Mouse (Mus musculus) left cerebral cortex, adult 9 months (tissue): ENCODE results near the gene Tmigd3.
"Not testable (repeated sequence)": the region's sequence is repeated elsewhere in the genome, so short reads cannot be mapped to it uniquely, and the experiment has no call there.

Experiments
- DNase-seq, 2 experiments: peaks; one replicate each; pipeline ENCODE4 v3.0.0; 2022; ENCODE audit warnings: low spot score in 2 of 2

Tmigd3 gene

DNA sequence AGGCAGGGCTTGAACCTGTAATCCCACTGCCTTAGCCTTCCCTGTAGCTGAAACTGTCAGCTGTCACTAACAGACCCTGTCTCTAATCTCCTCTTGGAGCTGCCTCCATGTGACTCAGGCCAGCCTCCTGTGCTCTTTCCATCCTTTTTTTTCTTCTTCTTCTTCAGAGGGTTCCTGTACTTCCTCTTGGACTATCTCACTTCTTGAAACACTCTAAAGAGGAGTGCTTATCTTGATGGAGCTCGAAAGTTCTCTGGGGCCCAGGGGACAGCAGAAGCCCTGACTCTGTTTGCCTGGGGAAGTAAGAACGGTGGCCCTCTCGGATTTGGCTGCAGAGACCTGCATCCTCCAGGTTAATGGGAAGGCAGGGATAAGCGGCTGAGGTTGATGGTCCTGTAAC, 33.5 kb downstream of the Tmigd3 start:
- DNase-seq, result no peak

DNA sequence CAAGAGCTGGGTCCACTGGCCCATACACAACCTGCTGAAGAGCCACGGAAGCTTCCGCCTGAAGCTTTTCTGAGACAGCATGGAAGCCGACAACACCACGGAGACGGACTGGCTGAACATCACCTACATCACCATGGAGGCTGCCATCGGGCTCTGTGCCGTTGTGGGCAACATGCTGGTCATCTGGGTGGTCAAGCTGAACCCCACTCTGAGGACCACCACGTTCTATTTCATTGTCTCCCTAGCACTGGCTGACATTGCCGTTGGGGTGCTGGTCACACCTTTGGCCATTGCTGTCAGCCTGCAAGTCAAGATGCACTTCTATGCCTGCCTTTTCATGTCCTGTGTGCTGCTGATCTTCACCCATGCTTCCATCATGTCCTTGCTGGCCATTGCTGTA, 34.0 kb downstream of the Tmigd3 start:
- no peak for DNase-seq

DNA sequence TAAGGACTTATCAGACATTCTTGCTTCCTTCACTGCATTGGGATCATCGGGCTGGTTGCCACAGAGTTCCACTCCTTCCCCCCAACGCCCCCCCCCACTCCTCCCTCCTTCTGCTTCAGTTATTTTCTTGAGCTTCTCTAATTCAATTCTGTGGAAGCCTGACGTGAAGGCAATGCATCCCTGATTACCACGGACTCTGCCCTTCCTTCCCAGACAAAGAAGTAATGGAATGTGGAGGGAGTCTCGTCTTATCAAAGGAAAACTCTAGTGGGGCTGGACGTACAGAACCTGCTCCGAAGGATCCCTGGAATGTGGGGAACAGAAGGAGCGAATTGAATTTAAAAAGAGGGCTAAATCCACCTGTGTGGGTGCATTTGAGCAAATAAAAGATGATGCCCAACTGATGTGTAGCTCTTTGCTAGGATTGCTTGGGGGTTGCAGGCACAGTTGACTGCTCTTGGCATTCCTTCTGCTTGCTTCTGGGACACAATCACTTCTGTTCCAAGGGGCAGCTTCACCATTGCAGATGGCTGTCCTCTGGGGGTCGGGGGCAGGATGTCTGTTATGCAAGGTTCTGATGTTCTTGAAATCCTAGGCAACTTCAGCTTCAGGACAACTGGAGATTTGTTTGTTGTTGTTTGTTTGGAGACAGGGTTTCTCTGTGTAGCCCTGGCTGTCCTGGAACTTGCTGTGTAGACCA, 37.4 kb downstream of the Tmigd3 start:
- no peak for DNase-seq

DNA sequence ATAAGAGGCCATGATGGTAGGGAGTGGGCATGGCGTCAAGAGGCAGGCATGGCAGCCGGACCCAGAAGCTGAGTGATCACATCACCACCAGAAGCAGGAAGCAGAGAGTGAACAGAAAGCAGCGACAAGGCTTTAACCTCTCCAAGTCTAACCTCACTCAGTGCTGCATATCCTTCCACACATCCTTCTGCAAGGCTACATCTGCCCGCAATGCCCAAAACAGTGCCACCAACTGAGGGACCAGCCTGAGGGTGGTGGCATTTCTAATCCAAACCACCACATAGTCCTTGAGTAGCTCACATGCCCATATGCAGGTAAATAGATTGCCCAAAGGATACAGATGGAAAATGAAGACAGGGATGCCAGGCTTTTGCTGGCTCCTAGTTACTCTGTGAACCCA, 38.3 kb downstream of the Tmigd3 start:
- no peak for DNase-seq

DNA sequence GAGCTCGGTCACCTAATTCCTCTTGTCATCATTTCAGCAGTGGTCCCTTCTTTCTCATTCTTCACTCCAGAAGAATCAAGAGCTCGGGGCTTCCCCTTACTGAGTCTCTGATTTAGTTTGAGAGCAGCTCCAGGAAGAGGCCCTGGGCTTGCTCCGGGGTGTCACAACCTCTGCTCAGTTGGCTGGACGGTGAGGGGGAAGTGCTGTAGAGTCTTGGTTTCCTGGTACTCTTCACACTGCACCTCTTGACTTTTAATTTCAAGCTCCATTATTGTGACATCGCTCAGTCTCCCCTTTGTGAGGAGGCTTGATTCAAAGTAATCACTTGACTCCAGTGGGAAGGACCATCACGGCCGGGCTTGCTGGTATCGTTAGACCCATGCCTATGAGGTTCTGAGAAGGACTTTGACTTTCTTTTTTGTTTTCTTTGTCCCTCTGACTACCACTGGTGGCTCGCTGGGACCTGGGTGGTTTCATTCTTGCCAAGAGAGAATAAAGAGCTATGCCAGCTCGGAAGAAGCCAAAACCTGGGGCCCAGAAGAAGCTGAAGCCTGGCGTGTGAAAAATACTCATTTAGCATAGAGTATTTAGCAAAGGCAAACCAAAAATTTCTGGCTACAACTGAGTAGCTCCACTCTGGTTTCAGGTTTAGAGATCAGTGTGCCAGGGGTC, 40.0 kb downstream of the Tmigd3 start:
- DNase-seq, result no peak

DNA sequence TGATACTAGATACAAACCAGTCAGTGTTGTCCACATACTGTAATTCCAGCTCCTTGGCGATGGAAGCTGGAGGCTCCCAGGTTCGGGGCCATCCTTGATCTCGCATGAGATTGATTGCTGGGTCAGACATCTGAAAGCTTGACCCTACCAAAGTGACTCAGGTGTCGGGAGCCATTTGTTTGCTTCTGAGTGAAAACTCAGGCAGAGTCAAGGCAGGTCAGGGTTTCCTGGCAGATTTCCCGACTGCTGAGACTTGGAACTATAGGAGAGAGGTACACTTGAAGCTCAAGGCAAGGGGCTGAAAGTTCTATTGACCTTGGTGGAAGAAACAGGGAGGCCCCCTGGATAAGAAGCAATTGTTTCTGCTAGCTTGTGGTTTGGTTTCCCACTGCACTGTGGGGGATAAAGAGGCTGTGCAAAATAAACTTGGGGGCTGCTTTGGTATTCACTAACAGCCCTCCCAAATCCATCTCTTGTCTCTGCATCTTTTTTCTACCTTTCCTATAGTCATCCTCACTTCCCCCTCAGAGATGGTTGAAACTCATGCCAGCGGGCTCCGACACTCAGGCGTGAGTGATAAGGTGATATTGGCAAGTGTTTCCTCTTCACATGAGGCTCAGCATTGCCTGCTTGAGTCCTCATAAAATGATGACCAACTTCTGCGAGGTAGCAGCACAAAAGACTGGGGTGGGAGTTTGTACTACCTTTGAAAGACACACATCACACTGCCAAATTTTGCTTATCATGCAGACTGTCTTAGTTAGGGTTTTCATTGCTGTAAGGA, 41.6 kb downstream of the Tmigd3 start:
- no peak for DNase-seq

DNA sequence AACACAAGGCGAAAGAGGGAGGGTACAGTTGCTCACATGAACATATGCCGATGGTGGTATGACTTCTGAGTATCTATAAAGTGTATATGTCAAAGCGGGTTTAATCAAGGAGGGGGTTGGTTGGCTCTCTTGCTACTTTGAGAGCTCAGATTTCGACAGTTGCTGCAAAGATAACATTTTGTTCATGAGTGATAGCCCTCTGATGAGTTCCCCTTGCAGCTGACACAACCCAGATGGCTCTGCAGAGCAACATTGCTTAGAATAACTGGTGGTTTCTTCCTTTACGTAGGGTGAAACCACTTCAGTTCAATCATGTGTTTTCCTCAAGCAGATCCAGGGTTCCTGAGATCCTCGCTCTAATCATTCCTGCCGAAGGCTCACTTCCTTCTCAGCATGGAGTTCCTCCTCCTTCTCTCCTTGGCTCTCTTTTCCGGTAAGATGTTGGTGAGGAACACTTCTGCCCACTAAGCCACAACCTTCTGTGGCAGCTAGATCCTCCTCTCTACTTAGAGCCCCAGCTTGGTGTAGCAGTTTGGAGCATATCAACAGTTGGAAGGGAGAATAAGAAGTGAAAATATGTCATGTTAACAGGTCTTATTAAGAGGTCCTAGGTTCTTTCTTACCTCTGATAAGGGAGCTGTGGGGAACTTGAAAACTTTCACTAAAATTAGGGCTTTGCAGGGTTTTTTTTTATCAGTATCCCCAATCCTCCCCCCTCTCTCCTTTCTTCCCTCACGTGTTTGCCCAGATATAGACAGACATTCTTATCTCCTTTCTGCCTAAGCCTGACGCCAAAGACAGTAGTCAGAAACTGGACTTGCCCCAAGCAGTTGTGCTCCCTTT, 43.4 kb downstream of the Tmigd3 start:
- no peak for DNase-seq

DNA sequence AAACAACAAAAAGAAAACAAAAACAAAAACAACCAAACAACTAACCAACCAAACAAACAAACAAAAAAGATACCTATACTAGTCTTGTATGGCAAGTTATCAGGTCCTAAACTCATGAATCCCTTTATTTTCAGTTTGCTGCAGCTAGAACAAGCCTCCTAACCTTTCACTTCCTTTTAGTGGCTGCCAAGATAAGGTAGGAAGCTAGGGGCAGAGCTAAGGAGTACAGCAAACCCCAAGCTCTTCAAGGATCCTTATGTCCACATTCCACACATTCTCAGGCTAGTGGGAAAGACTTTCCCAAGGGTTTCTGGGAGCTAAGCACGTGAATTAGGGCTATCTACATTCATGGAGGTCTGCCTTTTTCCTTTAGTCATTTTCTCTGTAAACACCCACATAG, 44.6 kb downstream of the Tmigd3 start:
- DNase-seq, result no peak

DNA sequence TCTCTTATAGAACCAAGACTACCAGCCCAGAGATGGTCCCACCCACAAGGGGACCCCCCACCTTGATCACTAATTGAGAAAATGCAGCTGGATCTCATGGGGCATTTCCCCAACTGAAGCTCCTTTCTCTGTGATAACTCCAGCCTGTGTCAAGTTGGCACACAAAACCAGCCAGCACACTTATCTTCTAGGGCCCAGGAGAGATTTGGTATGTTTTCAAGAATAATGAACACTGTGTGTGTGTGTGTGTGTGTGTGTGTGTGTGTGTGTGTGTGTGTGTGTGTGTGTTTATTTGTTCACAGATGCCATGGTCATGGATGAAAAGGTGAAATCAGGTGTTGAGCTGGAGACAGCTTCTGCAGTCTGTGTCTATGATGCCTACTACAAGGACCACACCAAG, 45.8 kb downstream of the Tmigd3 start:
- not testable (repeated sequence) for DNase-seq

DNA sequence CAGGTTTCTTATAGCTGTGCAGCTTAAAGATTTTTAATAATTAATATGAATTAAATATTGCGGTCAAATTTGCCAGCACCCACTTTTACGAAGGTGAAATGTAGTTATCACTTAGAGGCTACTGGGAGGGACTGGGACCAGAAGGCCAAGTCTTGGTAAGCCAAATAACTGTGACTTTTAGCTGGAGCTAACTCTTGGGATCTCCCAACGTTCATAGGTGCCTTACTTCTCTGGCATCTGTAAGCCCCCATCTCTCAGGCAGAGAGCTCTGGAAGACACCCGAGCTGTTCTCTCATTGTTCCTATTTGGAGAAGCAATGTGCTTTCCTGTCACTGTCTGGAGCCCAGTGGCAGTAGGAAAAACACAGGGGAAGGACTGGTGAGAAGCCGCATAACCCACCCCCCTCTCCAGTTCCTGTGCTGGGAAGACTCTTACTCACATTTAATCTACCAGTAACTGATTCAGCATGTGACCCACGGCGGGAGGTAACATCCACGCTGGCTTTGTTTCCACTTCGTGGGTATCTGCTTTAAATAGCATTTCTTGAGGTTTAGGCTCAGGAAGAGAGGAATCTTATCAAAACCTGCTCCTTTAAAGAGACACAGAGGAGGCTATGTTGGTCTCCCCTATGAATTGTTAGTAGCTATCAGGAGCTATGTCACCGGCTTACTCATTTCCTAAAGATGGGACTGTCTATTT, 47.1 kb downstream of the Tmigd3 start:
- no peak for DNase-seq

DNA sequence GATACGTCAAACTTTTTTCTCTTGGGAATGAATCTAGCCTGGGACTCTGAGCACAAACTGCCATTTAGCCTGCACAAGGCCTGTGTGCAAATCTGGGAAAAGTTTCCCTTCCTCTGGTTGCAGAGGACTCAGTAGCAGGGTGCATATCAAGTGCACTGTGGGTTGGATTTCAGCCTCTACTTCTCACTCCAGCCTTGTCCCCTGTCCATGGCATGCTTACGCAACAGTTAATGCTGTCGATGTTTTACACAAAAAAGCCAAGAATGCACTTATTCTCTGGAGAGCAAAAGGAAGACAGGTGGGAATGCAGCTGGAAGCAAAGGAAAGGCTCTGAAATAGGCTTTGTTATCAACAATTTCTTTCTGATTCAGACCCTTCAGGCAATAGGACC, 47.6 kb downstream of the Tmigd3 start:
- DNase-seq, result no peak

DNA sequence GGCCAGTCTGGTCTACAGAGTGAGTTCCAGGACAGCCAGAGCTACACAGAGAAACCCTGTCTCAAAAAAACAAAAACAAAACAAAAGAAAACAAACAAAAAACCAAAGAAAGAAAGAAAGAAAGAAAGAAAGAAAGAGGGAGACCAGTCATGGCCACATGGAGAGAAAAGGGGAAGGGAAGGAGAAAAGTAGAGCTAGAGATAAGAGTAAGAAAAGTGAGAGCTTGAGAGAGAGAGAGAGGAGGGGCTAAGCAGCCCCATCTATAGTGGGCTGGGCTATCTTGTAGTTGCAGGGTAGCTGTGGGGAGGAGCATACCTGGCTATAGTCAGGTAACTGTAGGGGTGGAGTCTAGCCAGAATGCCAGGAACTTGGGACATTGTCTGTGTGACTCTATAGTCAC, 50.0 kb downstream of the Tmigd3 start:
- not testable (repeated sequence) for DNase-seq

DNA sequence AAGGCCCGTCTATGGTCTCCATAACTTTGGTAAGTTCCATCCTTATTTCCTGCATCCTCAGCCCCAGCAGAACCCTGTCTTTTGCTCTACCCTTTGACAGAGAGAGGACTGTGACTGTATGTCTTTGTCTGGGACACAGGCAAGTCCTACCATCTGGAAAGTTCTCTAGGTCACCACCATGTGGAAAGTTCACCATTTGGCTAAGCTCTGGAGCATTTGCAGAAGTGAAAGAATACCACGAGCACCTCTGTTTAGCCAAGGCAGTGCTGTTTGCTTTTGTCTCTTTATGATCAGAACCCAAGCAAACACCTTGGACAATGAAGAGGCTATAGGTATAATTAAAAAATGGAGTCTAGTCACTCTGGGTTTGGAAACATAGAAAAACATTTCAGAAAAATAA, 51.3 kb downstream of the Tmigd3 start:
- no peak for DNase-seq

DNA sequence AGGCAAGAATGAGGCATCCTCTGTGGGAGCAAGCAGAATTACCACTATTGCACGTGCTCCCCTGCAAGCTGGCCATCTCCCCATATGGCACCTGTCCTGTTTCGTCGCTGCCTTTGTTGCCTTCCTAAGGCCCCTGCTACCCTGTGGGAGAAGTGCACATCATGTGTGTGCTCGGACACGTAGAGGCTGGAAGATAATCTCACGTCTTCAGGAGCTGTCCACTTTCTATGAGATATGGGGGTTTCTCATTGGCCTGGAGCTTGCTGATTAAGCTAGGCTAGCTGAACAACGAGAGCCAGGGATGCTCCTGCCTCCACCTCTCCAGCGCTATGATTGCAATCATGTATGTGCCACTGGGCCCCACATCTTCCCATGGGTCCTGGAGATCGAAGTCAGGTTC, 53.9 kb downstream of the Tmigd3 start:
- no peak for DNase-seq

DNA sequence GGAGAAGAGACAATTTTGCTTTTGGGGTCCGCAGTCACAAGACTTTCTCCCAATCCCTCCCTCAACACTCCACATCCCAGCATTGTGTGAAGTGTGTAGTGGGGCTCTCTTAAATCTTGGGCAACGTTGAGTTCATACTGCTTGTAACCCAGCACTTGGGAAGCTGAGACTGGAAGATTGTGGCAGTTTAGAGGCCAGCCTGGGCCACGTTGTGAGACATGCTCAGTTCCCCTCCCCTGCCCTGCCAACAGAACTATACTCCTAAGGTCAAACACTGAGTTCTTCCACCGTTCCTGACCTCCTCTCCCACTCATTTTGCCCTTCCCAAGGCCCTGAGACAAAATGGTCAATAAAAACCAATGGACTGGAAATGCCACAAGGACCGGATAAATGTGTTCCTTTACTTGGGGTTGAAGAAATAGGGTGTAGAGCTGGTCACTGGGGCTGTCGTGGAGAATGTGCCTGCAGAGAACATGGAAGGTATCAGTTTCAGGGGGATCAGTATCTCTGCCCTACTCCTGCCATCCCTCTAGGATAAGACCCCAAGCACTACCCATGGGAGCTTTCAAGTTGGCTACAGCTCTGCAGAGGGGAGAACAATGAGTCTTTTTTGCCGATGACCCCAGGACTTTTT, 57.0 kb downstream of the Tmigd3 start:
- DNase-seq, result no peak

DNA sequence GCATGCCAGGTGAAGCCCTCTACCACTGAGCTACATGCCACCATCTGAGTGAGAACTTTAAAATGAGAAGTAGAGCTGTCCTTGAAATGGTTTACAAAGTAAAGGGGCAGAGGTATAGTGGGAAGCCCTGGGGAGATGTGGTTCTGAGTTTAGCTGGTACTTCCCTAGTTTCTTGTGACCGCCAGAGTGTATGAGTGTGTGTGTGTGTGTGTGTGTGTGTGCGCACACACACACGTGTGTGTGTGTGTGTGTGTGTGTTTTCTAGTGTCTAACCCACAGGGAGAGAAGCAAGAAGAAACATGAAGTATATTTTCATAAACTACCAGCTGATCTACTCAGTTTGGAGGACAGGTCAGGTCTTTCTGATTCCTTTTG, 57.5 kb downstream of the Tmigd3 start:
- no peak for DNase-seq

DNA sequence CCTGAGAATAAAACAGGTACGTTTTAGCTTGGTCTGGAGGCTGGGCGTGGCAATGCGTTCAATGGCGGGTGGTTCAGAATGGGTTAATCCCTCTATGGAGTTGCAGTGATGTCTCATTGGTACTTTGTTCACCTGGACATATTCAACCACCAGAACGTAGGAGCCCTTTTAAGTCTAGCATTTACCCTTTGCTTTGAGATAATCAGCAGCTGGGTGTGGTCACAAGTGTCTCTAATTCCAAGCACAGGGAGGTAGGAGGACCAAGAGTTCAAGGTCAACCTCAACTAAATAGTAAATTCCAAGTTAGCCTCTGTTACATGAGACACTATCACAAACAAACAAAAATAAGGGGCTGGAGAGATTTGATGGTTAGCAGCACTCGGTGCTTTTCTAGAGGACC, 58.1 kb downstream of the Tmigd3 start:
- DNase-seq, result no peak

DNA sequence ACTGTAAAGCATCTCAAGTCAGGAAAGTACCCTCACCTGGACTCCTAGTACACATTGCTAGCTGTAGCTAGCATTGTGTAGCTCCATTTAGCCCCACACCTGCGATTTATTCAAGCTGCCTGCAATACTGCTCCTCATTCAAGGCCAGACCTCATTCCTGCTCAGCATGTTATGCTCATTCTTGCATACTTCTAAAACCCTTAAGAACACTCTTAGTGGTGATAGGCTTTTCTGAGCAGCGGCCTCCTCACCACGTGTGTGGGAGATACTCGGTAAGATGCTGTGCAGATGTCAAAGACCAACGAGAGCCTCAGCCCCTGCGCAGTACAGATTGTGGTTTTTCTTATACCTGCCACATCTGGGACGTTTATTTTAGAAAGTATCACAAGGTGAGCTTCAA, 59.1 kb downstream of the Tmigd3 start:
- no peak for DNase-seq

DNA sequence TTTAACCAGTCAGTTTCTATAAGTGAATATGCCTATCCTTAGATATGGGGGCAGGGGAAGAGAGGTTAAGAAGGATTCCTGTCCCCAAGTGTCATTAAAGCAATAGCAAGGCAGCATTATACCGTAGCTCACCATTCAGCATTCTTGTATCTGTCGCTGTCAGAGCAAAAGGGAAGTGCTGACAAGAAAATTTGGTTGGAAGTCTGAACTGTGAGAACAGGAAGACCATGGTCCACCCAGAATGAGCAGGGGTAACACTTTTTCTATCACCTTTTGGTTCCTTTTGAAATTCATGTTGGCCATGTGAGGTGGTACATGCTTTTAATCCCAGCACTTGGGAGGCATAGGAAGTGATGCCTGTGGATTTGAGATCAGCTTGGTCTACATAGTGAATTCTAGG, 60.4 kb downstream of the Tmigd3 start:
- no peak for DNase-seq

DNA sequence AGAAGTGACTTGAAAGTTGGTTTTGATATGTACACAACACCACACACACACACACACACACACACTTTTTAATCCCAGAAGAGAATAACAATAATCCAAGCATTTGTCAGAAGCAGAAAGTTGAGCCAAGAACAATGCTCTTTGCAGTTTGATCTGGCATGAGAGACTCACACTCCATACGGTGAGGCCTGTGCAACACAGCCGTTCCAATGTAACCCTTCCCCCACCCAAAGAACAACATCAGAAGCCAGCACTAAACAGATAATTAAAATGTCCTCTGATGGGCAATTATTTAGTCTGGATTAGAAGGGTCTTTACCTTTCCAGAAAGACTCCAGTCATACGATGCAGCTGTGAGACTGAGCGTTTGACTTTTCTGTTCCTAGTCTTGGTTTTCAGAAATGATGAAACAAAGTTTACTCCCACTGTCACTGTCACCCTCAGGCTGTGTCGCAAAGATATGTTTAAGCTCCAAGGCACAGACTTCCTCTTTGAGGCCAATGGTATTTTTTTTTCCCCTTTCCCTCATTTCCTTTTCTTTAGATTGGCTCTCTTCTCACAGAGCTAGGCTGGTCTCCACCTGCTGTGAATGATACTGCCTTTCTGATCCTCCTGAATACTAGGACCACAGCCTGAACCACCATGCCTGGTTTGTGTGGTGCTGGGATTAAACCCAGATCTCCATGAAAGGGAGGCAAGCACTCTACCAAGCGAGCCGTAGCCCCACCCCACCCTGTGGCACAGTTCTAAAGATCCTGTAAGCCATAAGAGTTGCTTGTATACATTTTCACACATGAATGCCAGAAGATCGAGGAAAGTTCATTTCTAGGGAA, 61.8 kb downstream of the Tmigd3 start, which contains the start of gene I830077J02Rik:
TSS of gene I830077J02Rik (minus strand) at position 425 of the 832 bp plus-strand sequence.
- DNase-seq, result no peak
